Mouse (Mus musculus) liver, adult 2 months (tissue): Measurements from ENCODE around the gene Cic. TPM values are rescaled to one million over a fixed set of nuclear protein-coding genes. Genes with fewer than 3 reads are reported as not detected.
A peak's percentile ranks its signal among the peaks of the same experiment; 100 is the strongest.

Source experiments
- DNase-seq: peaks from one replicate; pipeline ENCODE4 v3.0.0-alpha.2; 2011; ENCODE audit warnings: low read depth, low spot score; ENCODE audit errors: extremely low read depth
- H3K27ac ChIP-seq: fragments of 200-500 bp; replicated peaks from 2 replicates; pipeline ENCODE4 v1.5.1; 2012; ENCODE audit warnings: low read depth, mild to moderate bottlenecking, control low read depth, inconsistent platforms, low read length; ENCODE audit not compliant: insufficient read depth
- H3K27me3 ChIP-seq: fragments of 200-500 bp; 2 replicates; pipeline ENCODE4 v1.6.1; 2012; ENCODE audit warnings: mild to moderate bottlenecking, moderate library complexity, low read length, inconsistent platforms; ENCODE audit not compliant: control insufficient read depth, insufficient read depth
- H3K36me3 ChIP-seq: fragments of 200-500 bp; 2 replicates; pipeline ENCODE4 v1.6.1; 2012; ENCODE audit warnings: low read length, inconsistent platforms; ENCODE audit not compliant: control insufficient read depth, insufficient read depth
- H3K4me1 ChIP-seq: fragments of 200-500 bp; 2 replicates; pipeline ENCODE4 v1.6.1; 2011; ENCODE audit warnings: low read length; ENCODE audit not compliant: control insufficient read depth, insufficient read depth
- H3K4me3 ChIP-seq: fragments of 200-500 bp; 2 replicates; pipeline ENCODE4 v1.5.1; 2011; ENCODE audit warnings: low read depth, mild to moderate bottlenecking, control low read depth, low read length, moderate library complexity; ENCODE audit not compliant: insufficient read depth
- H3K79me2 ChIP-seq: fragments of 200-500 bp; 2 replicates; pipeline ENCODE4 v1.6.1; 2012; ENCODE audit warnings: inconsistent platforms, mild to moderate bottlenecking, low read length, moderate library complexity; ENCODE audit not compliant: control insufficient read depth, insufficient read depth
- H3K9ac ChIP-seq: fragments of 200-500 bp; 2 replicates; pipeline ENCODE4 v1.6.1; 2012; ENCODE audit warnings: low read depth, mild to moderate bottlenecking, control low read depth, inconsistent platforms, low read length
- CTCF ChIP-seq: fragments of 200-500 bp; IDR thresholded peaks from 2 replicates; pipeline ENCODE4 v1.5.1; 2011; ENCODE audit warnings: low read depth, low read length, control low read depth
- POLR2A ChIP-seq: fragments of 200-500 bp; IDR thresholded peaks from 2 replicates; pipeline ENCODE4 v1.6.1; 2011; ENCODE audit warnings: low read length, control low read depth; ENCODE audit not compliant: insufficient read depth; ENCODE audit errors: extremely low read depth
- WGBS: fragments of 180-500 bp; shearing (Covaris S2); methylation state at CpG from one replicate; pipeline ENCODE4 v1.1.7; 2018; 5-methylcytosine and 5-hydroxymethylcytosine counted together
- polyA plus RNA-seq: library from polyadenylated mRNA; depleted of rRNA; stranded (reverse); fragments of >200 nt; gene quantifications from 2 replicates; pipeline ENCODE4 v1.2.3, GENCODE M21; 2012
- total RNA-seq: library from RNA; depleted of rRNA; stranded (reverse); fragments of >200 nt; gene quantifications from 2 replicates; pipeline ENCODE4 v1.2.3, GENCODE M21; 2014

The Cic gene
- total and polyA plus RNA-seq, 2 experiments, result 5.3 to 23.3 TPM

GRCm38 (mm10) chr7:25293191-25293739, 25.8 kb downstream of the Cic start:
- Histone ChIP-seq H3K36me3 (peaks cover 8% of the 10 kb centered on the region; the same call in 1 of the 2 replicates), H3K9ac (no peak overlapping the region), H3K4me3 (no peak overlapping the region), H3K79me2 (no peaks in the 10 kb centered on the region), H3K4me1 (peaks cover 3% of the 10 kb centered on the region), H3K27ac (no peak overlapping the region), H3K27me3 (no peaks in the 10 kb centered on the region)
- no peak for DNase-seq
- 91% methylated on average over 10 of the region's 10 CpGs for WGBS
- TF ChIP-seq CTCF, result no peak
- no peak for TF ChIP-seq POLR2A

- Histone ChIP-seq H3K4me3 (no peak overlapping the region), H3K4me1 (peaks cover 3% of the 10 kb centered on the region), H3K36me3 (peaks cover 6% of the 10 kb centered on the region; the same call in 1 of the 2 replicates), H3K27ac (no peak overlapping the region), H3K79me2 (no peaks in the 10 kb centered on the region), H3K27me3 (no peaks in the 10 kb centered on the region), H3K9ac (no peak overlapping the region)
- 88% methylated on average over 4 of the region's 4 CpGs for WGBS
- TF ChIP-seq POLR2A (no peak), CTCF (no peak)
- DNase-seq, result no peak
These were observed 27.0 kb downstream of the Cic start for GRCm38 (mm10) chr7:25294495-25294894.

GRCm38 (mm10) chr7:25294960-25295722, 27.6 kb downstream of the Cic start:
- 93% methylated on average over 12 of the region's 12 CpGs for WGBS
- Histone ChIP-seq H3K4me3 (no peak overlapping the region), H3K27me3 (no peaks in the 10 kb centered on the region), H3K27ac (no peak overlapping the region), H3K79me2 (no peaks in the 10 kb centered on the region), H3K9ac (no peak overlapping the region), H3K36me3 (peaks cover 3% of the 10 kb centered on the region; the same call in 1 of the 2 replicates), H3K4me1 (peaks cover 3% of the 10 kb centered on the region)
- DNase-seq, result no peak
- no peak for TF ChIP-seq CTCF
- TF ChIP-seq POLR2A, result no peak

- Histone ChIP-seq H3K27ac (no peak overlapping the region), H3K4me3 (peak overlapping the region; percentile 65), H3K27me3 (no peaks in the 10 kb centered on the region), H3K9ac (peak overlapping the region; percentile 68), H3K36me3 (peaks cover 2% of the 10 kb centered on the region; the same call in 1 of the 2 replicates), H3K4me1 (peaks cover 3% of the 10 kb centered on the region), H3K79me2 (no peaks in the 10 kb centered on the region)
- 8% methylated on average over 21 of the region's 21 CpGs for WGBS
- TF ChIP-seq CTCF (no peak), POLR2A (no peak)
- DNase-seq, result no peak
These were observed 29.5 kb downstream of the Cic start for GRCm38 (mm10) chr7:25296945-25297453.

GRCm38 (mm10) chr7:25297454-25298325, 30.2 kb downstream of the Cic start, which contains the start of gene Pafah1b3:
Gene Pafah1b3 (minus strand): TSS chr7:25297986.
- H3K27me3 ChIP-seq, result no peaks in the 10 kb centered on the region
- peak within 1 kb of the TSS; percentile 28; the same call in 1 of the 2 replicates for H3K27ac ChIP-seq
- peak within 1 kb of the TSS; percentile 68 for H3K9ac ChIP-seq
- peak; percentile 84 for DNase-seq
- peaks cover 3% of the 10 kb centered on the region for H3K4me1 ChIP-seq
- H3K36me3 ChIP-seq, result peaks cover 2% of the 10 kb centered on the region; the same call in 1 of the 2 replicates
- no peaks in the 10 kb centered on the region for H3K79me2 ChIP-seq
- H3K4me3 ChIP-seq, result peak within 1 kb of the TSS; percentile 65
- whole genome bisulfite sequencing, result 2% methylated on average over 52 of the region's 52 CpGs
- no peak for TF ChIP-seq POLR2A
- TF ChIP-seq CTCF, result peak; percentile 58
